Mouse (Mus musculus): ENCODE measurements around the gene Amot. TPM values are rescaled to one million over a fixed set of nuclear protein-coding genes. Genes with fewer than 3 reads are reported as not detected.

Gene Amot
- 6.3 and 6.8 TPM in 2 replicates for polyA plus RNA-seq (2012; rRNA removed)

- peak within 1 kb of the TSS; percentile 42 for H3K27ac ChIP-seq (ENCODE audit: control insufficient read depth, insufficient read depth, low read depth, low read length)
- peak; percentile 27; the same call in 1 of the 2 replicates for TF ChIP-seq POLR2A (IDR thresholded peaks at IDR 0.05; ENCODE audit: control insufficient read depth, low read depth, low read length)
- no peak for TF ChIP-seq CTCF (IDR thresholded peaks at IDR 0.05; ENCODE audit: control insufficient read depth, insufficient read depth, insufficient replicate concordance, low read depth, low read length)
- H3K27me3 ChIP-seq (ENCODE audit: control insufficient read depth, insufficient read depth, low read length): no peaks in the 10 kb centered on the region
- peak within 1 kb of the TSS; percentile 33 for H3K4me3 ChIP-seq (ENCODE audit: control insufficient read depth, low read depth, low read length)
- H3K36me3 ChIP-seq (ENCODE audit: control insufficient read depth, insufficient read depth, low read length): no peaks in the 10 kb centered on the region
- peaks cover 3% of the 10 kb centered on the region; the same call in 1 of the 2 replicates for H3K4me1 ChIP-seq (ENCODE audit: control insufficient read depth, insufficient read depth, low read length)
Measured at GRCm38 (mm10) chrX:145504717-145505415, at the start of gene Amot. TSS of gene Amot (minus strand) at chrX:145505181.

GRCm38 (mm10) chrX:145545060-145545459 is 40.1 kb upstream of the Amot start:
- H3K4me1 ChIP-seq (ENCODE audit: control insufficient read depth, insufficient read depth, low read length): no peaks in the 10 kb centered on the region
- H3K27ac ChIP-seq (ENCODE audit: control insufficient read depth, insufficient read depth, low read depth, low read length): no peak overlapping the region
- H3K4me3 ChIP-seq (ENCODE audit: control insufficient read depth, low read depth, low read length): no peak overlapping the region
- no peak for TF ChIP-seq POLR2A (IDR thresholded peaks at IDR 0.05; ENCODE audit: control insufficient read depth, low read depth, low read length)
- TF ChIP-seq CTCF (IDR thresholded peaks at IDR 0.05; ENCODE audit: control insufficient read depth, insufficient read depth, insufficient replicate concordance, low read depth, low read length): no peak
- H3K36me3 ChIP-seq (ENCODE audit: control insufficient read depth, insufficient read depth, low read length): no peaks in the 10 kb centered on the region
- no peaks in the 10 kb centered on the region for H3K27me3 ChIP-seq (ENCODE audit: control insufficient read depth, insufficient read depth, low read length)

- H3K27me3 ChIP-seq (ENCODE audit: control insufficient read depth, insufficient read depth, low read length): no peaks in the 10 kb centered on the region
- no peak overlapping the region for H3K27ac ChIP-seq (ENCODE audit: control insufficient read depth, insufficient read depth, low read depth, low read length)
- H3K4me3 ChIP-seq (ENCODE audit: control insufficient read depth, low read depth, low read length): no peak overlapping the region
- TF ChIP-seq CTCF (IDR thresholded peaks at IDR 0.05; ENCODE audit: control insufficient read depth, insufficient read depth, insufficient replicate concordance, low read depth, low read length) (no peak), POLR2A (IDR thresholded peaks at IDR 0.05; ENCODE audit: control insufficient read depth, low read depth, low read length) (no peak)
- H3K4me1 ChIP-seq (ENCODE audit: control insufficient read depth, insufficient read depth, low read length): no peaks in the 10 kb centered on the region
- no peaks in the 10 kb centered on the region for H3K36me3 ChIP-seq (ENCODE audit: control insufficient read depth, insufficient read depth, low read length)
Measured at GRCm38 (mm10) chrX:145543602-145544490, 38.9 kb upstream of the Amot start.

- TF ChIP-seq POLR2A (IDR thresholded peaks at IDR 0.05; ENCODE audit: control insufficient read depth, low read depth, low read length) (no peak), CTCF (IDR thresholded peaks at IDR 0.05; ENCODE audit: control insufficient read depth, insufficient read depth, insufficient replicate concordance, low read depth, low read length) (no peak)
Measured at GRCm38 (mm10) chrX:145541050-145541449, 36.1 kb upstream of the Amot start.

GRCm38 (mm10) chrX:145540321-145540720 is 35.3 kb upstream of the Amot start:
- no peak overlapping the region for H3K27ac ChIP-seq (ENCODE audit: control insufficient read depth, insufficient read depth, low read depth, low read length)
- H3K4me3 ChIP-seq (ENCODE audit: control insufficient read depth, low read depth, low read length): no peak overlapping the region
- no peaks in the 10 kb centered on the region for H3K36me3 ChIP-seq (ENCODE audit: control insufficient read depth, insufficient read depth, low read length)
- no peaks in the 10 kb centered on the region for H3K4me1 ChIP-seq (ENCODE audit: control insufficient read depth, insufficient read depth, low read length)
- no peaks in the 10 kb centered on the region for H3K27me3 ChIP-seq (ENCODE audit: control insufficient read depth, insufficient read depth, low read length)
- TF ChIP-seq CTCF (IDR thresholded peaks at IDR 0.05; ENCODE audit: control insufficient read depth, insufficient read depth, insufficient replicate concordance, low read depth, low read length) (no peak), POLR2A (IDR thresholded peaks at IDR 0.05; ENCODE audit: control insufficient read depth, low read depth, low read length) (no peak)

More at GRCm38 (mm10) chrX:145541050-145541449, 36.1 kb upstream of the Amot start:
- no peaks in the 10 kb centered on the region for H3K27me3 ChIP-seq (ENCODE audit: control insufficient read depth, insufficient read depth, low read length)
- H3K4me1 ChIP-seq (ENCODE audit: control insufficient read depth, insufficient read depth, low read length): no peaks in the 10 kb centered on the region
- H3K4me3 ChIP-seq (ENCODE audit: control insufficient read depth, low read depth, low read length): no peak overlapping the region
- H3K27ac ChIP-seq (ENCODE audit: control insufficient read depth, insufficient read depth, low read depth, low read length): no peak overlapping the region
- H3K36me3 ChIP-seq (ENCODE audit: control insufficient read depth, insufficient read depth, low read length): no peaks in the 10 kb centered on the region

- TF ChIP-seq CTCF (IDR thresholded peaks at IDR 0.05; ENCODE audit: control insufficient read depth, insufficient read depth, insufficient replicate concordance, low read depth, low read length): no peak
- TF ChIP-seq POLR2A (IDR thresholded peaks at IDR 0.05; ENCODE audit: control insufficient read depth, low read depth, low read length): no peak
- H3K36me3 ChIP-seq (ENCODE audit: control insufficient read depth, insufficient read depth, low read length): no peaks in the 10 kb centered on the region
- no peak overlapping the region for H3K27ac ChIP-seq (ENCODE audit: control insufficient read depth, insufficient read depth, low read depth, low read length)
- no peak overlapping the region for H3K4me3 ChIP-seq (ENCODE audit: control insufficient read depth, low read depth, low read length)
- no peaks in the 10 kb centered on the region for H3K4me1 ChIP-seq (ENCODE audit: control insufficient read depth, insufficient read depth, low read length)
- no peaks in the 10 kb centered on the region for H3K27me3 ChIP-seq (ENCODE audit: control insufficient read depth, insufficient read depth, low read length)
Measured at GRCm38 (mm10) chrX:145529602-145530001, 24.6 kb upstream of the Amot start.
